Mouse (Mus musculus): ENCODE results near the gene Ephb1. TPM values are rescaled to one million over a fixed set of nuclear protein-coding genes. Genes with fewer than 3 reads are reported as not detected.

The Ephb1 gene
- polyA plus RNA-seq, 1 experiment from 2014 or later: 2.3 TPM

GRCm38 (mm10) chr9:102139181-102139580 lies 215.3 kb downstream of the Ephb1 start:
- 94% methylated on average over 4 of the region's 4 CpGs for WGBS

GRCm38 (mm10) chr9:102138671-102139070 lies 215.8 kb downstream of the Ephb1 start:
- WGBS: 87% methylated on average over 7 of the region's 7 CpGs
- no peak overlapping the region for H3K4me2 ChIP-seq
- no peak overlapping the region for H3K27ac ChIP-seq
- no peak overlapping the region for H3K4me3 ChIP-seq (replicated peaks)
- peaks cover 4% of the 10 kb centered on the region; the same call in 1 of the 2 replicates for H3K4me1 ChIP-seq (replicated peaks)
- no peaks in the 10 kb centered on the region for H3K27me3 ChIP-seq
- no peak overlapping the region for H3K9ac ChIP-seq (replicated peaks)
- H3K9me3 ChIP-seq: no peaks in the 10 kb centered on the region
- ATAC-seq (ENCODE audit: insufficient number of reproducible peaks, insufficient read depth, low FRiP score, low TSS enrichment, low read depth): no peak
- no peaks in the 10 kb centered on the region for H3K36me3 ChIP-seq

More at GRCm38 (mm10) chr9:102139181-102139580, 215.3 kb downstream of the Ephb1 start:
- ATAC-seq (ENCODE audit: insufficient number of reproducible peaks, insufficient read depth, low FRiP score, low TSS enrichment, low read depth): no peak
- no peaks in the 10 kb centered on the region for H3K36me3 ChIP-seq
- H3K9me3 ChIP-seq: no peaks in the 10 kb centered on the region
- H3K4me2 ChIP-seq: no peak overlapping the region
- no peak overlapping the region for H3K27ac ChIP-seq
- no peaks in the 10 kb centered on the region for H3K27me3 ChIP-seq
- H3K4me3 ChIP-seq (replicated peaks): no peak overlapping the region
- no peak overlapping the region for H3K9ac ChIP-seq (replicated peaks)
- peaks cover 2% of the 10 kb centered on the region; the same call in 1 of the 2 replicates for H3K4me1 ChIP-seq (replicated peaks)

- no peak overlapping the region for H3K4me2 ChIP-seq
- no peak overlapping the region for H3K4me3 ChIP-seq (replicated peaks)
- H3K27me3 ChIP-seq: no peaks in the 10 kb centered on the region
- H3K27ac ChIP-seq: no peak overlapping the region
- H3K9me3 ChIP-seq: no peaks in the 10 kb centered on the region
- no peak for ATAC-seq (ENCODE audit: insufficient number of reproducible peaks, insufficient read depth, low FRiP score, low TSS enrichment, low read depth)
- H3K4me1 ChIP-seq (replicated peaks): peaks cover 4% of the 10 kb centered on the region; the same call in 1 of the 2 replicates
- H3K36me3 ChIP-seq: no peaks in the 10 kb centered on the region
- H3K9ac ChIP-seq (replicated peaks): no peak overlapping the region
Observed at GRCm38 (mm10) chr9:102138187-102138586, 216.3 kb downstream of the Ephb1 start.

GRCm38 (mm10) chr9:102130506-102130905 lies 224.0 kb downstream of the Ephb1 start:
- H3K9ac ChIP-seq (replicated peaks): no peak overlapping the region
- no peaks in the 10 kb centered on the region for H3K27me3 ChIP-seq
- peaks cover 4% of the 10 kb centered on the region; the same call in 1 of the 2 replicates for H3K4me1 ChIP-seq (replicated peaks)
- no peaks in the 10 kb centered on the region for H3K36me3 ChIP-seq
- H3K4me3 ChIP-seq (replicated peaks): no peak overlapping the region
- no peak overlapping the region for H3K27ac ChIP-seq
- ATAC-seq (ENCODE audit: insufficient number of reproducible peaks, insufficient read depth, low FRiP score, low TSS enrichment, low read depth): no peak
- H3K4me2 ChIP-seq: no peak overlapping the region
- no peaks in the 10 kb centered on the region for H3K9me3 ChIP-seq

- Histone ChIP-seq H3K9me3 (no peaks in the 10 kb centered on the region), H3K27ac (no peak overlapping the region), H3K9ac (replicated peaks) (no peak overlapping the region), H3K4me2 (no peak overlapping the region), H3K4me3 (replicated peaks) (no peak overlapping the region), H3K4me1 (replicated peaks) (0 out of 2 replicates have a peak, but pooled peaks cover 7% of the 10 kb centered on the region), H3K36me3 (no peaks in the 10 kb centered on the region), H3K27me3 (peaks cover 6% of the 10 kb centered on the region; the same call in 1 of the 2 replicates)
- no peak for ATAC-seq (ENCODE audit: insufficient number of reproducible peaks, insufficient read depth, low FRiP score, low TSS enrichment, low read depth)
- 53% methylated on average over 3 of the region's 3 CpGs for WGBS
Observed at GRCm38 (mm10) chr9:102126510-102126909, 228.0 kb downstream of the Ephb1 start.

- Histone ChIP-seq H3K4me2 (no peak overlapping the region), H3K9ac (replicated peaks) (no peak overlapping the region), H3K27ac (no peak overlapping the region), H3K4me1 (replicated peaks) (0 out of 2 replicates have a peak, but pooled peaks cover 7% of the 10 kb centered on the region), H3K4me3 (replicated peaks) (no peak overlapping the region), H3K27me3 (peaks cover 6% of the 10 kb centered on the region; the same call in 1 of the 2 replicates), H3K36me3 (no peaks in the 10 kb centered on the region), H3K9me3 (0 out of 2 replicates have a peak, but pooled peaks cover 7% of the 10 kb centered on the region)
- ATAC-seq (ENCODE audit: insufficient number of reproducible peaks, insufficient read depth, low FRiP score, low TSS enrichment, low read depth): no peak
- 59% methylated on average over 4 of the region's 4 CpGs for WGBS
Observed at GRCm38 (mm10) chr9:102122880-102123453, 231.5 kb downstream of the Ephb1 start.

GRCm38 (mm10) chr9:102119422-102119821 lies 235.1 kb downstream of the Ephb1 start:
- H3K4me1 ChIP-seq (replicated peaks): 0 out of 2 replicates have a peak, but pooled peaks cover 7% of the 10 kb centered on the region
- no peaks in the 10 kb centered on the region for H3K36me3 ChIP-seq
- H3K9me3 ChIP-seq: 0 out of 2 replicates have a peak, but pooled peaks cover 7% of the 10 kb centered on the region
- no peak for ATAC-seq (ENCODE audit: insufficient number of reproducible peaks, insufficient read depth, low FRiP score, low TSS enrichment, low read depth)
- no peak overlapping the region for H3K9ac ChIP-seq (replicated peaks)
- peaks cover 3% of the 10 kb centered on the region; the same call in 1 of the 2 replicates for H3K27me3 ChIP-seq
- no peak overlapping the region for H3K27ac ChIP-seq
- no peak overlapping the region for H3K4me2 ChIP-seq
- no peak overlapping the region for H3K4me3 ChIP-seq (replicated peaks)
- 81% methylated on average over 3 of the region's 3 CpGs for WGBS

- Histone ChIP-seq H3K4me3 (replicated peaks) (no peak overlapping the region), H3K36me3 (no peaks in the 10 kb centered on the region), H3K27ac (no peak overlapping the region), H3K27me3 (no peaks in the 10 kb centered on the region), H3K9ac (replicated peaks) (no peak overlapping the region), H3K9me3 (0 out of 2 replicates have a peak, but pooled peaks cover 7% of the 10 kb centered on the region), H3K4me1 (replicated peaks) (no peaks in the 10 kb centered on the region), H3K4me2 (no peak overlapping the region)
- WGBS: 91% methylated on average over 10 of the region's 10 CpGs
- no peak for ATAC-seq (ENCODE audit: insufficient number of reproducible peaks, insufficient read depth, low FRiP score, low TSS enrichment, low read depth)
Observed at GRCm38 (mm10) chr9:102115326-102115725, 239.2 kb downstream of the Ephb1 start.

GRCm38 (mm10) chr9:102111471-102111870 lies 243.0 kb downstream of the Ephb1 start:
- Histone ChIP-seq H3K9me3 (no peaks in the 10 kb centered on the region), H3K4me2 (no peak overlapping the region), H3K4me1 (replicated peaks) (no peaks in the 10 kb centered on the region), H3K36me3 (no peaks in the 10 kb centered on the region), H3K27ac (no peak overlapping the region), H3K27me3 (no peaks in the 10 kb centered on the region), H3K4me3 (replicated peaks) (no peak overlapping the region), H3K9ac (replicated peaks) (no peak overlapping the region)
- no peak for ATAC-seq (ENCODE audit: insufficient number of reproducible peaks, insufficient read depth, low FRiP score, low TSS enrichment, low read depth)
- 62% methylated on average over 3 of the region's 3 CpGs for WGBS

GRCm38 (mm10) chr9:102107978-102108377 lies 246.5 kb downstream of the Ephb1 start:
- WGBS: 79% methylated on average over 3 of the region's 3 CpGs
- Histone ChIP-seq H3K27ac (no peak overlapping the region), H3K4me3 (replicated peaks) (no peak overlapping the region)

GRCm38 (mm10) chr9:102107213-102107612 lies 247.3 kb downstream of the Ephb1 start:
- Histone ChIP-seq H3K9ac (replicated peaks) (no peak overlapping the region), H3K36me3 (no peaks in the 10 kb centered on the region), H3K4me3 (replicated peaks) (no peak overlapping the region), H3K9me3 (no peaks in the 10 kb centered on the region), H3K27ac (no peak overlapping the region), H3K4me2 (no peak overlapping the region), H3K4me1 (replicated peaks) (no peaks in the 10 kb centered on the region), H3K27me3 (no peaks in the 10 kb centered on the region)
- 50% methylated on average over 2 of the region's 2 CpGs for WGBS
- no peak for ATAC-seq (ENCODE audit: insufficient number of reproducible peaks, insufficient read depth, low FRiP score, low TSS enrichment, low read depth)

More at GRCm38 (mm10) chr9:102107978-102108377, 246.5 kb downstream of the Ephb1 start:
- Histone ChIP-seq H3K36me3 (no peaks in the 10 kb centered on the region), H3K9ac (replicated peaks) (no peak overlapping the region), H3K27me3 (no peaks in the 10 kb centered on the region), H3K9me3 (no peaks in the 10 kb centered on the region), H3K4me2 (no peak overlapping the region), H3K4me1 (replicated peaks) (no peaks in the 10 kb centered on the region)
- ATAC-seq (ENCODE audit: insufficient number of reproducible peaks, insufficient read depth, low FRiP score, low TSS enrichment, low read depth): no peak

- no peak overlapping the region for H3K27ac ChIP-seq
- H3K4me2 ChIP-seq: no peak overlapping the region
- no peaks in the 10 kb centered on the region for H3K9me3 ChIP-seq
- no peak for ATAC-seq (ENCODE audit: insufficient number of reproducible peaks, insufficient read depth, low FRiP score, low TSS enrichment, low read depth)
- H3K9ac ChIP-seq (replicated peaks): no peak overlapping the region
- no peaks in the 10 kb centered on the region for H3K4me1 ChIP-seq (replicated peaks)
- no peaks in the 10 kb centered on the region for H3K27me3 ChIP-seq
- no peaks in the 10 kb centered on the region for H3K36me3 ChIP-seq
- H3K4me3 ChIP-seq (replicated peaks): no peak overlapping the region
- 40% methylated on average over 7 of the region's 7 CpGs for WGBS
Observed at GRCm38 (mm10) chr9:102096825-102097224, 257.7 kb downstream of the Ephb1 start.

All from limb, embryonic 12.5 days (tissue).